Mouse (Mus musculus): ENCODE measurements around the gene Tex33. TPM values are rescaled to one million over a fixed set of nuclear protein-coding genes. Genes with fewer than 3 reads are reported as not detected.
"Not testable (repeated sequence)": the region's sequence is repeated elsewhere in the genome, so short reads cannot be mapped to it uniquely, and the experiment has no call there.

The Tex33 gene
- polyA plus RNA-seq, 1 experiment = not detected

GRCm38 (mm10) chr15:78343683-78344082, 52.0 kb downstream of the Tex33 start:
- 59% methylated on average over 1 of the region's 1 CpGs for WGBS
- no peak overlapping the region for H3K27ac ChIP-seq (ENCODE audit: insufficient read depth, low read length)
- no peaks in the 10 kb centered on the region for H3K4me1 ChIP-seq (ENCODE audit: control insufficient read depth, insufficient read depth, insufficient read length)
- no peak overlapping the region for H3K4me3 ChIP-seq (ENCODE audit: extremely low read depth, insufficient read depth, insufficient read length)
- DNase-seq (ENCODE audit: low read depth in 1 of 2, low spot score in 2 of 2) = no peak
- no peaks in the 10 kb centered on the region for H3K27me3 ChIP-seq (ENCODE audit: control insufficient read depth, insufficient read depth, low read length)
- peaks cover 3% of the 10 kb centered on the region; the same call in 1 of the 2 replicates for H3K36me3 ChIP-seq (ENCODE audit: control insufficient read depth, insufficient read depth, low read length)
- no peak for TF ChIP-seq CTCF (IDR thresholded peaks at IDR 0.05; ENCODE audit: extremely low read depth, insufficient read depth, insufficient read length, insufficient replicate concordance)
- no peak for TF ChIP-seq POLR2A (IDR thresholded peaks at IDR 0.05; ENCODE audit: low read depth, low read length)

GRCm38 (mm10) chr15:78340919-78341318, 54.8 kb downstream of the Tex33 start:
- H3K4me1 ChIP-seq (ENCODE audit: control insufficient read depth, insufficient read depth, insufficient read length); H3K27ac ChIP-seq (ENCODE audit: insufficient read depth, low read length); H3K36me3 ChIP-seq (ENCODE audit: control insufficient read depth, insufficient read depth, low read length); DNase-seq (ENCODE audit: low read depth in 1 of 2, low spot score in 2 of 2); H3K4me3 ChIP-seq (ENCODE audit: extremely low read depth, insufficient read depth, insufficient read length); H3K27me3 ChIP-seq (ENCODE audit: control insufficient read depth, insufficient read depth, low read length): not testable (repeated sequence)
- WGBS = 81% methylated on average over 7 of the region's 7 CpGs

DNA sequence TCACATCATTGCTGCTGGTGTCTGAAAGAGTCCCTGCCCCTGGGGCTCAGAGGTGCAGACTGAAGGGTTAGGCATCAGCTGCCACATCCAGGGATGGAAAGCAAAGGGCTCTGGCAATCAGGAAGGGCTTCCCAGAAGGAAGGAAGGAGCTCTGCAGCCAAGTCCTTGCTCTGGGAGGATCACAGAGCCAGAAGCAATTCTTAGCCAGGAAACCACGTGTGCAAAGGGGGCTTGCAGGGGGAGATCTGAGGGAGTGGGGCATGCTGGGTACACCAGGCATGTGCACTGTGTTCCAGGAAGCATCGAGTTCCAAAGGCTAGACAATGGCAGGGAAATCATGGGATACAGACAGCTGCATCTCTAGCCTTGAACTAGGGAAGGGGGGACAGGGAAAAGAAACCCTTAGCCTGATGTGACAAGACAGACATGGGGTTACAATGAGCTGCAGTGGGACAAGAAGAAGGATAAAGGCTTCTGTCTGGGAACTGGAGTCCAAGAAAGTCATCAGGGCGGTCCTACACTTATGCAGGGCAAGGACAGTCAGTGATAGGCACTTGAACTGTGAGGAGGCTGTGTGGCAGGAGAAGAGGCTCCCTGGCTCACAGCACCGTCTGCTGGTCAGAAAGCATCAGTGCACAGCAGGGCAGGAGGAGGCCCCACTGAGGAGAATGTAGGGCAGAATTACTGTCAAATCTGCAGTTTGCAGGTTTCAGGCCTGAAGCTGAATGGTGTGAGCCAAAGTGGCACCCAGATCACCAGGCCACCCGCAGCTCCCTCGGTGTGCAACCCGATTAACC, 55.9 kb downstream of the Tex33 start:
- TF ChIP-seq CTCF (IDR thresholded peaks at IDR 0.05; ENCODE audit: extremely low read depth, insufficient read depth, insufficient read length, insufficient replicate concordance) = peak; percentile 89; the same call in 1 of the 2 replicates
- peak in 1 of 2 experiments; percentile 39 for DNase-seq (ENCODE audit: low read depth in 1 of 2, low spot score in 2 of 2)
- not testable (repeated sequence) for H3K27me3 ChIP-seq (ENCODE audit: control insufficient read depth, insufficient read depth, low read length); H3K27ac ChIP-seq (ENCODE audit: insufficient read depth, low read length); H3K36me3 ChIP-seq (ENCODE audit: control insufficient read depth, insufficient read depth, low read length); H3K4me1 ChIP-seq (ENCODE audit: control insufficient read depth, insufficient read depth, insufficient read length); H3K4me3 ChIP-seq (ENCODE audit: extremely low read depth, insufficient read depth, insufficient read length)
- WGBS = 49% methylated on average over 7 of the region's 7 CpGs

DNA sequence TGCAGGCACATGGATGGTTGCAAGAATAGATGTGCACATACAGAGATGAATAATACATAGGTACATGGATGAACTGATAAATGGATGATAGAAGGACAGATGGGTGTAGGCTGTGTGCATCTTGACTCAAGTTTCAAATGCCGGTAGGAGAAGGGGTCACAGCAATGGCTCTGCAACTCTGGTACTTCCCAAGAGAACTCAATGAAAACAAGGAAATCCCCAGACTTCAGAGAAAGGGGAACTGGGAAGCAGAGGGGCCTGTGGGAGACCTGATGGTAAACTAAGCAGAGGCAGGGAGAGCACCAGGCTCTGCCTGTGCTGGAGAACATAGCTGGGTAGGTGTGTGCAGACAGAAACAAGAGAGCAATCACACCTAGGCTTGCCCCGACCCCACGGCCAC, 61.3 kb downstream of the Tex33 start:
- no peak for TF ChIP-seq POLR2A (IDR thresholded peaks at IDR 0.05; ENCODE audit: low read depth, low read length)
- no peak for TF ChIP-seq CTCF (IDR thresholded peaks at IDR 0.05; ENCODE audit: extremely low read depth, insufficient read depth, insufficient read length, insufficient replicate concordance)
- H3K4me1 ChIP-seq (ENCODE audit: control insufficient read depth, insufficient read depth, insufficient read length) = peaks cover 8% of the 10 kb centered on the region; the same call in 1 of the 2 replicates
- H3K27ac ChIP-seq (ENCODE audit: insufficient read depth, low read length) = no peak overlapping the region
- 62% methylated on average over 3 of the region's 3 CpGs for WGBS
- H3K36me3 ChIP-seq (ENCODE audit: control insufficient read depth, insufficient read depth, low read length) = no peaks in the 10 kb centered on the region
- no peak overlapping the region for H3K4me3 ChIP-seq (ENCODE audit: extremely low read depth, insufficient read depth, insufficient read length)
- no peaks in the 10 kb centered on the region for H3K27me3 ChIP-seq (ENCODE audit: control insufficient read depth, insufficient read depth, low read length)
- no peak for DNase-seq (ENCODE audit: low read depth in 1 of 2, low spot score in 2 of 2)

GRCm38 (mm10) chr15:78332981-78333380, 62.7 kb downstream of the Tex33 start:
- H3K27ac ChIP-seq (ENCODE audit: insufficient read depth, low read length) = no peak overlapping the region
- TF ChIP-seq POLR2A (IDR thresholded peaks at IDR 0.05; ENCODE audit: low read depth, low read length) (no peak), CTCF (IDR thresholded peaks at IDR 0.05; ENCODE audit: extremely low read depth, insufficient read depth, insufficient read length, insufficient replicate concordance) (no peak)
- H3K27me3 ChIP-seq (ENCODE audit: control insufficient read depth, insufficient read depth, low read length) = no peaks in the 10 kb centered on the region
- 43% methylated on average over 6 of the region's 6 CpGs for WGBS
- DNase-seq (ENCODE audit: low read depth in 1 of 2, low spot score in 2 of 2) = no peak
- H3K36me3 ChIP-seq (ENCODE audit: control insufficient read depth, insufficient read depth, low read length) = no peaks in the 10 kb centered on the region
- no peak overlapping the region for H3K4me3 ChIP-seq (ENCODE audit: extremely low read depth, insufficient read depth, insufficient read length)
- H3K4me1 ChIP-seq (ENCODE audit: control insufficient read depth, insufficient read depth, insufficient read length) = peaks cover 8% of the 10 kb centered on the region; the same call in 1 of the 2 replicates

GRCm38 (mm10) chr15:78331523-78332340, 64.0 kb downstream of the Tex33 start:
- no peak for TF ChIP-seq CTCF (IDR thresholded peaks at IDR 0.05; ENCODE audit: extremely low read depth, insufficient read depth, insufficient read length, insufficient replicate concordance)
- no peak for TF ChIP-seq POLR2A (IDR thresholded peaks at IDR 0.05; ENCODE audit: low read depth, low read length)
- H3K36me3 ChIP-seq (ENCODE audit: control insufficient read depth, insufficient read depth, low read length) = no peaks in the 10 kb centered on the region
- 23% methylated on average over 5 of the region's 5 CpGs for WGBS
- no peaks in the 10 kb centered on the region for H3K27me3 ChIP-seq (ENCODE audit: control insufficient read depth, insufficient read depth, low read length)
- no peak overlapping the region for H3K27ac ChIP-seq (ENCODE audit: insufficient read depth, low read length)
- no peak overlapping the region for H3K4me3 ChIP-seq (ENCODE audit: extremely low read depth, insufficient read depth, insufficient read length)
- peaks cover 8% of the 10 kb centered on the region; the same call in 1 of the 2 replicates for H3K4me1 ChIP-seq (ENCODE audit: control insufficient read depth, insufficient read depth, insufficient read length)
- DNase-seq (ENCODE audit: low read depth in 1 of 2, low spot score in 2 of 2) = no peak

All from spleen, adult 2 months (tissue).